Mouse (Mus musculus): Measurements from ENCODE around the gene Ltf. TPM values are rescaled to one million over a fixed set of nuclear protein-coding genes. Genes with fewer than 3 reads are reported as not detected.

Ltf gene
- polyA plus RNA-seq (2016; fragmentation: Nextera tagmentation; extraction: Ambion mirVana): 1.8 and 2.4 TPM in 2 replicates

DNA sequence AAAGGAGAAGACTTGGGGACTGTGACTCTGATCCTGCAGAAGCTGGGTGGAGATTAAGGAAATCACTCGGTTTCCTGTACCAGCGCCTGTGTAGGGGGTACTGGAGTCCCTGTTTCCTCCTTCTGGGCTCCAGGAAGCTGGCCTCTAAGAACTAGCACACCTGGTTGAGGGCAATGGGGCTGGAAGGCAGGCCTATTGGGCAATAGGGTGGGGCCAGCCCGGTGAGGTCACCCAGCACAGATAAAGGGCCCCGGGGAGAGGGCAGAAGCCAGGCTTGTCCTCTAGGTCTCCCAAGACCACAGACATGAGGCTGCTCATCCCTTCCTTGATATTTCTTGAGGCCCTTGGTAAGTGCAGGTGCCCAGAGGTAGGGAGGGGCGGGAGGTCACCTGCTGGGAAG, at the start of gene Ltf:
Gene Ltf (plus strand): TSS at position 250 of the 400 bp plus-strand sequence.
- no peaks in the 10 kb centered on the region for H3K36me3 ChIP-seq
- no peak within 1 kb of the TSS for H3K4me3 ChIP-seq
- H3K27me3 ChIP-seq: no peaks in the 10 kb centered on the region
- H3K4me2 ChIP-seq (replicated peaks): no peak within 1 kb of the TSS
- H3K9ac ChIP-seq: no peak within 1 kb of the TSS
- H3K9me3 ChIP-seq (replicated peaks): no peaks in the 10 kb centered on the region
- WGBS: 81% methylated on average over 5 of the region's 5 CpGs
- no peak within 1 kb of the TSS for H3K27ac ChIP-seq
- no peak for ATAC-seq (ENCODE audit: low FRiP score)
- H3K4me1 ChIP-seq: no peaks in the 10 kb centered on the region

DNA sequence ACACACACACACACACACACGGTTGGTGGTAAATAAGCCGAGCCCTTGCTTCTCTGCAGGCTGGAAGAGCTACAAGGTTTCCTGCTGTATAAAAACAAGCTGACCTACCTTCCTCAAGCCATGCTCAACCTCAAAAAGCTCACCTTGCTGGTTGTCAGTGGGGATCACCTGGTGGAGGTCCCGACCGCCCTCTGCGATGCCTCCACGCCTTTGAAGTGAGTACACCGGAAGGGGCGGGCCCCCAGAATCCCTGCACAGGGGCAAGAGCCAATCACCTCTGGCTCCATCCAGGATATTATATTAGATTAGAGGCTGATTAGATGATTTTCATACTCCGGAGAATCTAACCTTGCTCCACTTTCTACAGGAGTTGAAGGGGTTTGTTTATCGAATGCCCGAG, 39.7 kb upstream of the Ltf start:
- Histone ChIP-seq H3K4me1 (no peaks in the 10 kb centered on the region), H3K27me3 (no peaks in the 10 kb centered on the region), H3K9me3 (replicated peaks) (no peaks in the 10 kb centered on the region), H3K36me3 (no peaks in the 10 kb centered on the region), H3K4me2 (replicated peaks) (no peak overlapping the region), H3K9ac (no peak overlapping the region), H3K27ac (no peak overlapping the region), H3K4me3 (no peak overlapping the region)
- no peak for ATAC-seq (ENCODE audit: low FRiP score)
- WGBS: 93% methylated on average over 11 of the region's 11 CpGs

DNA sequence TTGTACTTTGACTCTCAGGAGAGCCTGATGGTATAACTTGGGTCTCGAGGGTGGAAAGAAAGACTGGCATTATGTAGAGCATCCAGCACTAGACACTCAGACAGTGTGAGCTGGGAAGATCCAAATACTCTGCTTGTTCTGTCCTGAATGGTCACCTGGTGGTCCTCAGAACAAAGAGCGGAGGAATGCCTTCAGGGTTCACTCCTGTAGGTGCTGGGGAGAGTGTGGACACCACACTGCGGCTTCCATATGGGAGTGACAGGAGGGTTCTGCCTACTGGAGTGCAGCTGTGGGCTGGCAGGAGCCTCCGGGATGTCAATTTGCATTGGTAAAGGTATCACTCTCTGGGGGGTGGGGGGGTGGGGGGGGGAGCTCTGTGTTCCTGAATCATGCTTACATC, 36.7 kb upstream of the Ltf start:
- Histone ChIP-seq H3K27me3 (no peaks in the 10 kb centered on the region), H3K9me3 (replicated peaks) (no peaks in the 10 kb centered on the region), H3K9ac (no peak overlapping the region), H3K4me2 (replicated peaks) (no peak overlapping the region), H3K27ac (no peak overlapping the region), H3K36me3 (no peaks in the 10 kb centered on the region), H3K4me1 (no peaks in the 10 kb centered on the region), H3K4me3 (no peak overlapping the region)
- WGBS: 55% methylated on average over 4 of the region's 4 CpGs
- ATAC-seq (ENCODE audit: low FRiP score): no peak

DNA sequence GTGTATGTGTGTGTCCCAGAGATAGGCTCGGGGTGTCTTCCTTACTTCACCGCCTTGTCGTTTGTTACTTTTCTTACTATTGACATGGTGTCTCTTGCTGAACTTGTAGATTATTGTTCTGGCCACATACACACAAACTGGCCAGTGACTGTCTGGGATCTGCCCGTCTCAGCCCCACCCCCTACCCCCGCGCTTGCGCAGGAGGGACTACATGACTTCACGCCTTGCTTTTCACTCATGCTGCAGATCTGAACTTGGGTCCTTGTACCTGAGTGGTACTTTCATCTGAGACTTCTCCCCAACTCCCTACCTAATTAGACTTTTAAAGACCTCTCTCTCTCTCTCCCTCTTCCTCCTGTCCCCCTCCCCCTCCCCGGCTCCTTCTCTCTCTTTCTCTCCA, 35.0 kb upstream of the Ltf start:
- H3K27ac ChIP-seq: no peak overlapping the region
- H3K9ac ChIP-seq: no peak overlapping the region
- no peak overlapping the region for H3K4me2 ChIP-seq (replicated peaks)
- H3K4me3 ChIP-seq: no peak overlapping the region
- no peaks in the 10 kb centered on the region for H3K36me3 ChIP-seq
- H3K9me3 ChIP-seq (replicated peaks): no peaks in the 10 kb centered on the region
- WGBS: 86% methylated on average over 9 of the region's 9 CpGs
- ATAC-seq (ENCODE audit: low FRiP score): no peak
- no peaks in the 10 kb centered on the region for H3K4me1 ChIP-seq
- no peaks in the 10 kb centered on the region for H3K27me3 ChIP-seq

DNA sequence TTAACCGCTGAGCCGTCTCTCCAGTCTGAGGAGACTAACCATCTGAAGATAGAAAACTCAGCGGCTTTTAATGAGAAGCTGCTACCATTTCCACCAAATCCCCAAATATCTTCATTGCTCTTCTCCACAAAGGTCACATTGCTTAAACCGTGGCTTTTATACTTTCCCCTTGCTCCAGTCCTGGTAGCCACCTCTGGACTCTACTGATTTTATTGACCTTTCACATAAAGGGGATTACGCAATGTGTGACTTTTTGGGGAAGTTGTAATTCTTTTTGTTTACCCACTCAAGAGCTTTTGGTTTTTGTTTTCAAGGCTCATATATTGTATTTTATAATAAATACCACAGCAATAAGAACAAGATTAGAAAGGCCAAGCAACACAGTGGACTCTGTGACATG, 33.5 kb upstream of the Ltf start:
- ATAC-seq (ENCODE audit: low FRiP score): no peak
- no peak overlapping the region for H3K4me3 ChIP-seq
- H3K27ac ChIP-seq: no peak overlapping the region
- H3K36me3 ChIP-seq: no peaks in the 10 kb centered on the region
- no peaks in the 10 kb centered on the region; the same call in 1 of the 2 replicates for H3K27me3 ChIP-seq
- H3K9me3 ChIP-seq (replicated peaks): no peaks in the 10 kb centered on the region
- H3K4me1 ChIP-seq: no peaks in the 10 kb centered on the region
- 95% methylated on average over 5 of the region's 5 CpGs for WGBS
- H3K4me2 ChIP-seq (replicated peaks): no peak overlapping the region
- no peak overlapping the region for H3K9ac ChIP-seq

DNA sequence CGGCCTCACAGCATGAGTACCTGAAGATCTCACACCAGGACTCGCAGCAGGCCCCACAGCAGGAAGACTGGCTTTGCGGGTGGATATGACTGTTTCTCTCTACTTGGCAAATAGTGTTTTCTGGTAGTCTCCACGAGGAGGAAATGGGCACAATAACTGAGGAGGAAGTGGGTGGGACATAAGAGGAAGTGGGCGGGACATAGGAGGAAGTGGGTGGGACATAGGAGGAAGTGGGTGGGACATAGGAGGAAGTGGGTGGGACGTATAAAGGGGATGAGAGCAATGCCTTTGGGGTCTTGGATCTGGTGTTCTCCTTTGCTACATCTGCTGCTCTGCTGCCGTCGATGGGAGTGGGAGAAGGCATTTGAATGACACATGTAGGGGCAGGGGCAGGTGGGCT, 33.1 kb upstream of the Ltf start:
- Histone ChIP-seq H3K4me1 (no peaks in the 10 kb centered on the region), H3K4me2 (replicated peaks) (no peak overlapping the region), H3K36me3 (no peaks in the 10 kb centered on the region), H3K27me3 (no peaks in the 10 kb centered on the region; the same call in 1 of the 2 replicates), H3K9me3 (replicated peaks) (no peaks in the 10 kb centered on the region), H3K27ac (no peak overlapping the region), H3K9ac (no peak overlapping the region), H3K4me3 (no peak overlapping the region)
- no peak for ATAC-seq (ENCODE audit: low FRiP score)
- 87% methylated on average over 8 of the region's 8 CpGs for WGBS

DNA sequence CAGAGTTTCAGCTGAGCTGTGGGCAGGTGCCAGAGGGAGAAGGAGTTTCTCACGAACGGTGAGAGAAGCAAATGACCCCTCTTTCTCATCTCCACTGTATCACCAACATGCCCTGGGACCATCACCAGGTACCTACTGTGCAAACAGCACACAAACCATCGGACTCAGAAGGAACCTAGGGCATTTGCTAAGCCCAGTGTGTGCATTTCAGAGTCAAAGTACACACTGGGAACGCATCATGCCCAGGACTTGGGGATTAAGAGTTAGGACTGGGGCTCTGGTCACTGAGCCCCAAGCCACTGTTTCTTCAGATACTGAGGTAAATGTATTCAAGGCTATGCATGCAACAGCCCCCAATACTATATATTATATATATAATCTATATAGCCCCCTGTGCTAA, 31.7 kb upstream of the Ltf start:
- Histone ChIP-seq H3K4me1 (no peaks in the 10 kb centered on the region), H3K9ac (no peak overlapping the region), H3K27me3 (no peaks in the 10 kb centered on the region; the same call in 1 of the 2 replicates), H3K9me3 (replicated peaks) (no peaks in the 10 kb centered on the region), H3K4me3 (no peak overlapping the region), H3K4me2 (replicated peaks) (no peak overlapping the region), H3K36me3 (no peaks in the 10 kb centered on the region), H3K27ac (no peak overlapping the region)
- WGBS: 82% methylated on average over 4 of the region's 4 CpGs
- no peak for ATAC-seq (ENCODE audit: low FRiP score)

DNA sequence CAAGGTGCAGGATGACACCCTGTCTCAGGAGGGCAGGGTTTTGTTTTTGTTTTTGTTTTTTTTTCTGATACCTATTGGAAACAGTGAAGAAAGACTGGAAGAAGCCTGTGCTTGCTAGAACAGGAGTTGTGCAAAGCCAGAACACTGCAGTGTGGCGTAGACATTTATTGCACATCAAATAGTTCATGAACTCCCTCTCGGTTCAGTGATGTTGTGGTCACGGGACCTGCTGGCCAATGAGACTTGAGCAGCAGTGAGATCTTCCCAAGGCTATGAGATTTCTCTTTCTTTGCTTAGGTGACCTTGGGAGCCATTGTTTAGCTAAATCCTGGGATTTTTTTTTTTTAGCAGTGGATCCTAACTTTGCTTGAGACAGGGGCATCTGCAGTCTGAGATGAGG, 31.0 kb upstream of the Ltf start:
- Histone ChIP-seq H3K9ac (no peak overlapping the region), H3K27me3 (no peaks in the 10 kb centered on the region; the same call in 1 of the 2 replicates), H3K4me3 (no peak overlapping the region), H3K4me2 (replicated peaks) (no peak overlapping the region), H3K4me1 (no peaks in the 10 kb centered on the region), H3K9me3 (replicated peaks) (no peaks in the 10 kb centered on the region), H3K27ac (no peak overlapping the region), H3K36me3 (no peaks in the 10 kb centered on the region)
- ATAC-seq (ENCODE audit: low FRiP score): no peak
- WGBS: 83% methylated on average over 3 of the region's 3 CpGs

DNA sequence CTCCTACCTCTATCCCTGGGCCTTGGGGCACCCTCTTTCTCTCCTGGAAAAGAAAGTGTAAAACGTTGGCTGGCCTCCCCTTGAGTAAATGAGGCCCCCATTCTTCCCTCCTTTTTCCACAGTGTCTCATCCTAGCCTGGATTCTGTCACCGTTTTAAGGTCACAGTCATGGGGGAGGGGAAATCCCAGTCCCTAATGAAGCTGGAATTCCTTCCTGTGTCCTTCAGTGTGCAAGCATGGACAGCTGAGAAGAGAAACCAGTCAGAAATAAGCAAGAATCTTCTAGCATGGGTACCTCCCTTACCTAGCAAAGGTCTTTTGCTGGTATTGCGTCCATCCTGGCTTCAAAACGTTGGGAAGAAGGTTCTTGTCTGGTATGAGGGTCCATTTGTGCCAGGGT, 29.9 kb upstream of the Ltf start:
- Histone ChIP-seq H3K27me3 (no peaks in the 10 kb centered on the region; the same call in 1 of the 2 replicates), H3K9ac (no peak overlapping the region), H3K27ac (no peak overlapping the region), H3K4me1 (no peaks in the 10 kb centered on the region), H3K4me2 (replicated peaks) (no peak overlapping the region), H3K9me3 (replicated peaks) (no peaks in the 10 kb centered on the region), H3K36me3 (no peaks in the 10 kb centered on the region), H3K4me3 (no peak overlapping the region)
- WGBS: 62% methylated on average over 4 of the region's 4 CpGs
- no peak for ATAC-seq (ENCODE audit: low FRiP score)

DNA sequence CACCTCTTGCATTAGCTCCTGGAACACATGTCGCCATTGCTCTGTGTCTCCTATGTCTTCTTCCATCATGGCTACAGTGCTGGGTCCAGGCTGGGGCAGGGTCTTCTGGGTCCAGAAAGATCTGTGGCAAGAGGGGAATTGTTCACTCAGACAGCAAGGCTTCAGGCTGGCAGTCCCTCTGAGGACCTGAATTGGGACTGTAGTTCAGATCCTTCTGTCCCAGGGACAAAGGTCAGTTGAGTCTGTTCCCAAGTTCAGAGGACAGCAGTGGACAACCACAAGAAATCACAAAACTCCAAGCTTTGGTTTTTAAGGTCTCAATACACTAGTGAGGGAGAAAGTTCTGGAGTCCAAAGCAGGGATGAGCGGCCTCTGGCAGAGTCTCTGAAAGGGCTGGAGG, 29.5 kb upstream of the Ltf start:
- no peaks in the 10 kb centered on the region for H3K4me1 ChIP-seq
- WGBS: 93% methylated on average over 2 of the region's 2 CpGs
- no peak for ATAC-seq (ENCODE audit: low FRiP score)

DNA sequence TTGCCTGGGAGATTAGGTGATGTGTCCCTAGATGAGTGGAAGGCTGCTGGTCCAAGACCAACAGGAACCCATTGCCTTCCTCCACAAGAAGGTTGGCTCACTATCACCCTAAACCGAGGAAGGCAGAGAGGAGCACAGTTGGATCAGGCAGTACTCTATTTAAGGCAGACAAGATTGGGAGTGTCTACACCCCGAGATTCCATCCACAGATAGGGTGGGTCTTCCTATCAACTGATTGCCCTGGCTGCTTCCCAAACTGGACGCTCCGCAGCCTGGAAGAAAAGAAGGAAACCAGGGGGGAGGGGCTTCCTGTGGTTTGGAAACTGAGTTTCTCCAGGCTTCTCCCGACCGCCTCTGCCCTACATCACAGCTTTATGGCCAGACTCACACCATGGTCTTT, 28.9 kb upstream of the Ltf start, which contains the start of gene Rtp3:
Gene Rtp3 (minus strand): TSS at position 380 of the 400 bp plus-strand sequence.
- H3K27ac ChIP-seq: no peak within 1 kb of the TSS
- no peak within 1 kb of the TSS for H3K4me2 ChIP-seq (replicated peaks)
- no peaks in the 10 kb centered on the region; the same call in 1 of the 2 replicates for H3K27me3 ChIP-seq
- ATAC-seq (ENCODE audit: low FRiP score): no peak
- H3K9me3 ChIP-seq (replicated peaks): no peaks in the 10 kb centered on the region
- no peak within 1 kb of the TSS for H3K9ac ChIP-seq
- no peak within 1 kb of the TSS for H3K4me3 ChIP-seq
- H3K36me3 ChIP-seq: no peaks in the 10 kb centered on the region
- WGBS: 70% methylated on average over 6 of the region's 6 CpGs
- no peaks in the 10 kb centered on the region for H3K4me1 ChIP-seq

More for the DNA sequence above, 29.5 kb upstream of the Ltf start:
- no peaks in the 10 kb centered on the region for H3K9me3 ChIP-seq (replicated peaks)
- no peak overlapping the region for H3K27ac ChIP-seq
- H3K27me3 ChIP-seq: no peaks in the 10 kb centered on the region; the same call in 1 of the 2 replicates
- no peak overlapping the region for H3K4me3 ChIP-seq
- no peak overlapping the region for H3K4me2 ChIP-seq (replicated peaks)
- H3K36me3 ChIP-seq: no peaks in the 10 kb centered on the region
- no peak overlapping the region for H3K9ac ChIP-seq

DNA sequence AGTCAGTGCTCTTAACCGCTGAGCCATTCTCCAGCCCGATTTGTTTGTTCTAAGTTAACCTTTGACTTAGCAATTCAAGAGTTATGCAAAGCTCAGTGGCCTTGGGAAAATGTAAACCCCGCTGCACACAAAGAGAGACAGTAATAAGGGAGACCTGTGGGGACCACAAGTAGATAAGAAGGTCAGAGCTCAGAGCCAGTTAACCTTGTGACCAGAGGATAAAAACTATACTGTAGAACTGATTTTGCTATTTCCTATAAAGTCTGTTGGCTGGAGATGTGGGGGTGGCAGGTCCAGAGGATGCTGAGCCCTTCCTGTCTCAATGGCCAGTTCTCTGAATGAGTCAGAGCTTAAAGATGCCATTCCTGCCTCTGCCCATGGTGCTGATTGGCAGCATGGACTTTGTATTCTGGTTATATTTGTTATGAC, 25.8 kb upstream of the Ltf start:
- Histone ChIP-seq H3K27ac (no peak overlapping the region), H3K36me3 (no peaks in the 10 kb centered on the region), H3K4me2 (replicated peaks) (no peak overlapping the region), H3K4me3 (no peak overlapping the region), H3K9ac (no peak overlapping the region), H3K4me1 (no peaks in the 10 kb centered on the region), H3K9me3 (replicated peaks) (no peaks in the 10 kb centered on the region), H3K27me3 (no peaks in the 10 kb centered on the region; the same call in 1 of the 2 replicates)
- WGBS: 47% methylated on average over 3 of the region's 3 CpGs
- no peak for ATAC-seq (ENCODE audit: low FRiP score)

DNA sequence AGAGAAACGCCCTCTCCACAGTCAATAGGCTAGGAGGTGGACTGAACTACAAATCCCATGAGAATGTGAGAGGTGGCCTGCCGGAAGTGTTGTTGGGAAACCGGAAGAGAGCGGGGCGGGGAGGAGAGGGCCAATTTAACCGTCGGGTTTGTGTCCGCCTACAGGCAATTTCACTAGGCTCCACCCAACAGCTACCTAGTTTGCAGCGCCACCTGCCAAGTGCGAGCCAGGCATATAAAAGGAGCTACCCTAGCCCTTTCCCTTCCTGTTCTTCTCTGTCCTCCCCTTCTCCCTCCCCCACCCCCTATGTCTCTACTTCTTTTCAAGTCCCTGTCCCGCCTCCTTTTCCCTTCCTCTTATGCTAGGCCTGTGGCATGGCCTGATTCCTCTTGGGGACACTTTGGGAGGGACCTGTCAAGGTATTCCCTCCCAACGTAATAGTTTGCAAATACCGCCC, 24.3 kb upstream of the Ltf start:
- WGBS: 10% methylated on average over 13 of the region's 13 CpGs

More for the DNA sequence above, 24.3 kb upstream of the Ltf start:
- no peaks in the 10 kb centered on the region; the same call in 1 of the 2 replicates for H3K27me3 ChIP-seq
- peak overlapping the region; percentile 41 for H3K4me3 ChIP-seq
- peak overlapping the region; percentile 54 for H3K4me2 ChIP-seq (replicated peaks)
- H3K36me3 ChIP-seq: no peaks in the 10 kb centered on the region
- ATAC-seq (ENCODE audit: low FRiP score): peak; percentile 92
- H3K27ac ChIP-seq: peak overlapping the region; percentile 62; the same call in 1 of the 2 replicates
- no peaks in the 10 kb centered on the region for H3K9me3 ChIP-seq (replicated peaks)
- no peaks in the 10 kb centered on the region for H3K4me1 ChIP-seq
- no peak overlapping the region for H3K9ac ChIP-seq
